Mouse (Mus musculus): Measurements from ENCODE around the gene Olfr8.
"Not testable (repeated sequence)": the region's sequence is repeated elsewhere in the genome, so short reads cannot be mapped to it uniquely, and the experiment has no call there.

Gene Olfr8

GRCm38 (mm10) chr10:78950336-78950735, at the start of gene Olfr8:
Gene Olfr8 (plus strand): TSS chr10:78950636.
- not testable (repeated sequence) for DNase-seq (ENCODE audit: low spot score)

- not testable (repeated sequence) for DNase-seq (ENCODE audit: low spot score)
Measured at GRCm38 (mm10) chr10:78912871-78913270, 37.6 kb upstream of the Olfr8 start, which contains the start of gene Olfr1354. Gene Olfr1354 (plus strand): TSS chr10:78913171.

GRCm38 (mm10) chr10:78963009-78963408, 12.6 kb downstream of the Olfr8 start, which contains the start of gene Olfr1353:
Gene Olfr1353 (plus strand): TSS chr10:78963309.
- not testable (repeated sequence) for DNase-seq (ENCODE audit: low spot score)

GRCm38 (mm10) chr10:78980750-78981149, 30.3 kb downstream of the Olfr8 start, which contains the start of gene Olfr1352:
Gene Olfr1352 (plus strand): TSS chr10:78981050.
- no peak for DNase-seq (ENCODE audit: low spot score)
